Mouse (Mus musculus) bone marrow macrophage, adult 2 months (primary cell): ENCODE measurements around the gene Lysmd1.

ENCODE experiments used
- CTCF ChIP-seq: IDR thresholded peaks from 2 replicates; pipeline ENCODE4 v1.5.1; 2012; ENCODE audit warnings: low read depth, mild to moderate bottlenecking, low read length, moderate library complexity
- POLR2A ChIP-seq: IDR thresholded peaks from 2 replicates; pipeline ENCODE4 v1.6.1; 2012; ENCODE audit warnings: mild to moderate bottlenecking, low read depth, low read length, borderline replicate concordance

DNA sequence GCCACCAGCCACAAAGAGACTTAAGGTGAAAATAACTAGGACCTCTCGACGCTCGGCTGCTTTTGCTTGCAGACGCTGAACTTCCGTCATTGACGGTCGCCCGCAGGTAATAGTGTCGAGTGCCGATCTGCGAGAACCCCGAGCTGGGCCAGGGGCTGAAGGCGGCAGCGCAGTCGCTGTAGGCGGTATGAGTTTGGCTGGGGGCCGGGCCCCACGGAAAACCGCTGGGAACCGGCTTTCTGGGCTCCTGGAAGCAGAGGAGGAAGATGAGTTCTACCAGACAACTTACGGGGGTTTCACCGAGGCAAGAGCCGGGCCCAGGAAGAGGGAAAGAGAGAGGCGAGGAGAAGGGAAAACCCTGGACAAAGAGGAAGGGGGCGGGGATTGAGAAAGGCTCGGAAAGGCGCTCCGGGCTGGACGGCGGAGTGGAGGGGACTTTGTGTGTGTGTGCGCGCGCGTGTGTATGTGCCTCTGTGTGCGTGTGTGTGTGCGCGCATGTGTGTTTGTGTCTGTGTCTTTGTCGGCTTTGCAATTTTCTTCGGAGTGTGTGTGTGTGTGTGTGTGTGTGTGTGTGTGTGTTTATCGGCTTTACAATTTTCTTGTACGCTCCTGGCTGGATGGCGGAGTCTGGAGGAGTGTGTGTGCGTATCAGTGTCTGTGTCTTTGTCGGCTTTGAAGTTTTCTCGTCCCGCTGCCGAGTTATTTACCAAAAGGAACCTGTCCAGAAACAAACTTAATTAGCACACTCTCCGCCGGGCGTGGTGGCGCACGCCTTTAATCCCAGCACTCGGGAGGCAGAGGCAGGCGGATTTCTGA lies 22.8 kb upstream of the Lysmd1 start, which contains the start of gene Vps72:
- no peak for TF ChIP-seq CTCF
- TF ChIP-seq POLR2A, result peak; percentile 78; the same call in 1 of the 2 replicates
